Mouse (Mus musculus) thymus, adult 18-20 months (tissue): Measurements from ENCODE around the gene Cbfa2t3.
A peak's percentile ranks its signal among the peaks of the same experiment; 100 is the strongest.

Source experiments
- DNase-seq, 2 experiments: peaks; one replicate each; pipeline ENCODE4 v3.0.0; 2022; ENCODE audit warnings: mixed read lengths in 2 of 2

Gene Cbfa2t3

DNA sequence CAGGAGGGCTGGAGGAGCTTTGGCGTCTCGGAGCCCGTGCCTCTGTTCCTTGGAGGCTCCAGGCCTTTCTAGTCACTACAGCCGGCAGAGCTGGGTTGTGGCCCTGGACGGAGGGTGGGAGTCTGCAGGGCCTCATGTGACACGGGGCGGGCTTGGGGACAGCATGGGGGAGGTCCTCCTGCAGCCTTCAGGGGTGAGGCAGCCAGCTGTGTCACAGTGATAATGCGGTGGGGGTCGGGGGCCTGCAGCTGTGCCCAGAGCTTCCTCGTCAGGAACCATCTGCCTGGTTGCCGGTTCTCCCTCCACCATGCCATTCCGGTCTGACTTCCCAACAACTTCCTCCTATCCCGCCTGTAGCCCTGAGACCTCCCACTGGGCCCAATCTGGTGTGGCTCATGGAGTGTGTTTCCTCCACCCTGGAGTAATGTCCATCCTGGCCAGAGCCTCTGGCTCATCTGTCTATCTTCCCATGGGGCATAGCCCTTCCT lies at the start of gene Cbfa2t3:
Gene Cbfa2t3, minus strand, starts transcription at position 105 of the 488 bp plus-strand sequence.
- DNase-seq, result peak; percentile 71 to 77

DNA sequence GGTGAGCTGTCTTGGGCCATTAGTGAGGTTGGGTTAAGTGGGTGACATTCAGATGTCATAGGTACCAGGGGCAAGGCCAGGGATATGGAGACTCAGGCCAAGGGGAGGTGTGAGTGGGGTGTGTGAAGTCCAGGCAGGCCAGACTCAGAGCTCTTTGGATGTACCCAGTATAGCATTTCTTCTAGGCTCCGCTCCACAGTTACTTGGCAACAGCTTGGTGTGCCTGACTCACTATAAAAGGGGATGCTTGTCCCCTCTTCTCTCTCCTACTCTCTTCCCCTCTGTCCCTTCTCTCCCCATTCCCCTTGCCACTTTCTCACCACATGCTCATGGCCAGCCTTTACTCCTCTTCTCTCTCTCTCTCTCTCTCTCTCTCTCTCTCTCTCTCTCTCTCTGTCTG lies 48.9 kb upstream of the Cbfa2t3 start:
- no peak for DNase-seq

- no peak for DNase-seq
Observed at GRCm38 (mm10) chr8:122746439-122746838, 47.5 kb upstream of the Cbfa2t3 start.

DNA sequence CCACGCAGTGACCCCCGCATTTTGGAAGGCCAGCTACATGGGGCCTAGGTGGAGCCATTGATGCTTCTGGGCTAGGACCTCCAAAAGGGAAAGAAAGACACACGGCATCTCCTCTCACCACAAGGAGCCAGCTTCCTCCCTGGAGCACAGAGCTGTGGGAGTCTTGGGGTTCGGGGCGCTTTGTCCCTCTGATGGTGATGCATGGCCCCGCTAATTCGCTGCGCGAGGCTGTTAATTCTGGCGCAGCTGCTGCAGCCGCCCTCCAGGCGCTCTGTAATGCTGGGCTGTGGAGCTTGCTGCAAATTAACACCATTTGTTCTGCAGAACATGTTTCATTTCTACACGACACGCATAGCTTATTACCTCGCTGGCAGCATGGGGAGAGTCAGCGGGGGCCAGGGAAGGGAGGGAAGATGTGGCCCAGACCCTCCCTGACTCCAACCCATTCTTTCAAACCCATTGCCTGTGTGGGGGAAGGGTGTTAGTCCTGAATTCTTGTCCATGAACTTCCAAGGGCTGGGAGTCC lies 46.9 kb upstream of the Cbfa2t3 start:
- no peak for DNase-seq

DNA sequence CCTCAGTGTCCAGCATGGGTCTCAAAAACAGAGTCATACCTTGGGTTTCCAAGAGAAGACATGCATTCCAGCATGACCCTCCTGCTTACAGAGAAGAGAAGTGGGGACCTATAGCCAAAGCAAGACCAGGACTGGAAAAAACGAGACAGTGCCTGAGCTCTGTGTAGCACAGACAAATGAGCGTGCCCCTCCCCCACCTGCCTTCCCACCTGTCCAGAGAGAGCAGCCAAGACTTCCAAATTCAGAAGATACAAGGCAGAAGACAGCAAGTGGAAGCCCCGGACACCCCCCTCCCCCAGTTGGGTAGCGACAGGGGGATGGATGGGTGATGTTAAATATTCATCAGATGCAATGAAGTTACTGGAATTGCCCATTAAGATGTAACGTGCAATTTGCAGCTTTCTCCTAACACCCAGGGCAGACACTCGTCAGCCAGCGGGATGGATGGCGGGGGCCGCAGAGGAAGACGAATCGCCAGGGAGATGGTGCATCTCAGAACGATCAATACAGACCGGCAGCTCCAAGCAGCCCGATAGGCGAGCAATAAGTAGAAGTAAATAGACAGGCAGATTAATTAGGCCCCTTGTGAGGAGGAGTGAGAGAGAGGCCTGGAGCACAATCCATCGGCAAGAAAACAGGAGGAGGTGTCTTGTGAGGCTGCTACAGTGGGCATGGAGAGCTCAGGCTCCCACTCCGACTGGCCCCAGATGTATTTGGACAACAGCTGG lies 46.3 kb upstream of the Cbfa2t3 start:
- DNase-seq, result no peak

DNA sequence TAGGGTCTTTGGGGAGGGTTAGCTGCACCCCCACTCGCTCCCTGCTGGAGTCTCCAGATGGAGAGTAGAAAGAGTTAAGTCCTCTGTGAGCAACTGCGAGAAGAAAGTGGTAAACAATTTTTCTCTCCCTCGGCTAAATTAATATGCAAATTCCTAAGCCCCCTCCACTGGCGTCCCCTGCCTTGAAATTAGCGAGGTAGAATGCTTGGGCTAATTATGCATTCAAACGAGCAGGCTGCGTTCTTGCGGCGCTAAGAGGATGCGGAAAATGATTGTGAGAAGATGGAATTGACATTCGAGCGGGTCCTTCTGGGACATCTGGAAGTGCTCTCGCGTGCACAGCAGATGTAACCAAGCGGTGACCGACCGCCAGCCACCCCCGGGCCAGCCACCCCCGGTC lies 43.6 kb upstream of the Cbfa2t3 start:
- no peak for DNase-seq

- DNase-seq, result peak; percentile 75 to 82
Observed at GRCm38 (mm10) chr8:122739102-122739725, 40.3 kb upstream of the Cbfa2t3 start.

DNA sequence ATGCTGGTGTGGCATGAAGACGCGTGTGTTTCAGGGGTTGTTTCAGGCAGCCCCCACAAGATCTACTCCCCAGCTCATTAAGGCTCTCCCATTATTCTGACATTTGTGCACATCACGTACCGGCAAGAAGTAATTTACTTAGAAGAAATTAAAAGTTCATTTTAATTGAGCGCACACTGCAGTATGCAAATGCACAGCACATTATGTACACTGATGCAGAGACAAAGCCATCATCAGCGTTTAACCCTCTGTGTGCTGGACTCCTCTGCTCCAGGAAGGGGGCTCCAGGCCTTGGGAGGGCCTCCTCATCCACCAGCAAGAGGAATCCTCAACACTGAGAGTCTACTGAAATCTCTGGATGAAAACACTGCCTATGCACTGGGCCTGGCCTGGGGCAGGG lies 39.0 kb upstream of the Cbfa2t3 start:
- DNase-seq, result no peak

GRCm38 (mm10) chr8:122737071-122737470 lies 38.2 kb upstream of the Cbfa2t3 start:
- DNase-seq, result no peak

DNA sequence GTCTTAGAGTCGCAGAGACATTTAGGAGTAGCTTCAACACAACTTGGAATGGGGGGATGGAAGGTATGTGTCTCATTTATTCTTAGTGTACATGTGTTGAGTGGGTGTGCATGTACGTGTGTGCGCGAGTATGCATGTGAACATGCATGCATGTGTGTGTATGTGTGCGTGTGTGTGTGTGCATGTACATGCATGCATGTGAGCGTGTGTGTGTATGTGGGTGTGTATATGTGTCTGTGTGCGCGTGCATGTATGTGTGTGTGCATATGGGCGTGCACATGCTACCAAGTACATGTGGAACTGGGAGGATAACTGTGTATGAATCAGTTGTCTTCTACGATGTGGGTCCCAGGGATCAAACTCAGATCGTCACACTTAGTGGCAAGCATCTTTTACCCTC lies 37.7 kb upstream of the Cbfa2t3 start:
- DNase-seq, result no peak

DNA sequence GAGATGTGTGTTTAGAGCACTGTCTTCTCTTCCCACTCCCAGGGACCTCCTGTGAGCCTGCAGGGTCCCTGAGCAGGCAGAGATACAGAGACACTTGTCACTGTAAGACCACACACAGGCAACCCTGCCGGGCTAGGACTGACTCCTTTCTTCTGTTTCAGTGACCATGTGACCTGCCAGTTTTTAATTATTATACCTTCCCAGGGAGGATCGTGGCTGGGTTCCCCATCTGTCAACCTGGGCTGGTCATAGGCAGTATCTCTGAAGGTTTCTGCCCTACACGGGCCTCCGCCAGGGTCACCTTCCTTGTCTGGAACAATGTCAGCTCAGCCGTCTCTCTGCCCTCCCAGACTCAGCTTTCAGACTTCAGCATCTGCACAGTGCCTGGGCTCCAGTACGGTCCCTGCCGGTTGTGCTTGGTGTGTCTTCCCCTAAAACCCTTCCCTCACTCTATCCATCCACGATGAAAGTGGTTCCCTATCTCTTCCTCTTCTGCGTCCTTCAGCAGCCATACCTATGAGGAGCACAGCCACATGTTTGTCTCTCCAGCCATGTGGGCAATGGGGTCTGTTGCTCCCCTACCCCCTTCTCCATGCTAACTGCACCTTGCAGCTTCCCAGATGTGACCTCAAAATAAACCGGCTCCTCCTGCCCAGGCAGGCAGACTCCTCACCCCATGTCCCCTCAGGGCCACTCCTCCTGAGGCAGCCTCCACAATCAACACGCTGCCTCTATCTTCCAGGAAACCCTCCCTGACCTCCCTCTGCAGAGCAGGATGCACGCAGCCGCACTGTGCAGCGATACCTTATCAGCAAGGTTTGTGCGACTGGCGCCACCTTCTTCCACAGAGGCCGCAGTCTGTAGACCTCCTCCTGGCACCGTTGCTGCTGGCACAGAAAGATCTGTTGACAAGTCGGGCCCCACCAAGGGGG lies 36.9 kb upstream of the Cbfa2t3 start:
- DNase-seq, result no peak

DNA sequence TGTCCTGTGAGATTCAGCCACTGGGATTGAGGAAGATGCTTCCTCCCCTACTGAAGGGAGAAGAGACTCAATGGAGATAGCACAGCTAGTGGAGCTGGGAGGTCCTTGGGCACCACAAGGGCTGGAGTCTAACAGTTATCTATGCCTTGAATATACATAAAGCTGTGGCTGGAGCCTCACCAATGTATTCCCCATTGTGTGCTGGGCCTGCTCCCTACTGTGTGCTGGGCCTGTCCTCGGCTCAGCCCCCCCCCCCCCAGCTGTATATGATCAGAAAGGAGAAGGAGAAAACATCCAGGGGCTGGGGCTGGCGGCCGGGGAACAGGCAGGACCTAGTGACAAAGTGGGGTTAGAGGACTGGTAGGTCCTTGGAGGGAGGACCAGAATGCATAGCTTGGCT lies 36.2 kb upstream of the Cbfa2t3 start:
- DNase-seq, result no peak

GRCm38 (mm10) chr8:122728630-122729029 lies 29.7 kb upstream of the Cbfa2t3 start:
- no peak for DNase-seq

DNA sequence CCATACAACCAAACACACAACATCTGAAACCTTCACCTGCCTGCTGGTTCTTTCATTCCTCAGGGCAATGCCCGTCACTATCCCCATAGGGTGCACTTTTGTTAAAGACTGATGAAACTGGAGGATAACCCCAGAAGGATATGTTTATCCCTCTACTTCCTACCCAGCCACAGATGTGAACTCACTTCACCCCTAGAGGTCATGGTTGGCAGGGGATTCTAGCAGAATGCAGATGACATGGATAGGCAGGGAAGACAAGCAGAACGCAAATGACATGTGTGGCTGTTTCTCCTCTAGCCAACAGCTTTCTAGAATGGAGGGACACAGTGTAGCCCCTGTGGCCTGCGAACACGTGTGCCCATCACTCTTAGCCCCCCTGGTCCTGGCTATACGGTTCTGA lies 28.5 kb upstream of the Cbfa2t3 start:
- no peak for DNase-seq

- DNase-seq, result no peak
Observed at GRCm38 (mm10) chr8:122726789-122727188, 27.9 kb upstream of the Cbfa2t3 start.

DNA sequence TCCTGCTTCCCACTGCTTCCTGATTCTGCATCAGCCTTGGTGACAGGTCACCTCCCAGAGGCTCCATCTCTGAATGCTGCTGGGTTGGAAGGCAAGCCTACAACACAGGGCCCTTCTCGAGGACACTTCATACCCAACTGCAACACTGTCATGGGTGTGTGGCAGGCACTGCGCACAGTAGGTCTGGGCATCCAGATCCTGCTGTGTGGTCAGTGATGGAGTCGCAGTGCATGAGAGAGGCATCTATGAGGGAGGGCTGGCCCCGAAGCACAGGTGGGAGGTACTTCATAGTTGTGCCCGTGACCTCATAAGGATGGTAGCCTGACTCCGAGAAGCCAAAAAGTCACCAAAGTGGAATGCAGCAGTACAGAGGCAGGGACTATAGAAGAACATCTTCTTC lies 26.3 kb upstream of the Cbfa2t3 start:
- DNase-seq, result no peak

- DNase-seq, result peak; percentile 67 to 76
Observed at GRCm38 (mm10) chr8:122720811-122721640, 22.1 kb upstream of the Cbfa2t3 start.

DNA sequence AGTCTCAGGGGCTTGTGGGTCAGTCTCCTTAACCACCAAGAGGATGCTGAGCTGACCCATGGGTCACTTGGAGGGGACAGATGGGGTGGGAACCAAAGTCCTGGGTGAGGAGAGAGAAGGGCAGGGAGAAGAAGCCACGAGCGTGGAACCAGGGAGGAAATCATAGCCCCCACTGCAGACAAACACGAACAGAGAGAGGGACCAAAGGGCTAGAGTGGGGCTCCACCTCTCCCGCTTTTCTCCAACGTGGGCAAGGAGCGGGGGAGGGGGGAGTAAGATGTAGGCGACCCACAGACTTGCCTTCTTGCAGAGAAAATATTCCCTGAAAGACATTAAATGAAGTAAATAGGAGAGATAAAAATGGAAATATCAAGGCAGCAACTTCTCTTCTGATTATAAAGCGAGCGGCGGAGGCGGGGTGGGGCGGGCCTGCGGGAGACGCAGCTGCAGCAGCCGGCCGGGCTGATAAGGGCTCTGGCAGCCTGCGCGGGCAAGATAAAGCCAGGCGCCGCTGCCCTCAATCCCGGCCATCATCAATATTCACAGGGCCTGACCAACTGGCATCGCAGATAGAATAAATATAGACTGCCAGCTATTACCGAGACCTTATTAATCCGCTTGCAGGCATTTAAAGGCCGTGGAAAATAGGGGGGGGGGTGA lies 21.3 kb upstream of the Cbfa2t3 start:
- peak in 1 of 2 experiments; percentile 39 for DNase-seq

DNA sequence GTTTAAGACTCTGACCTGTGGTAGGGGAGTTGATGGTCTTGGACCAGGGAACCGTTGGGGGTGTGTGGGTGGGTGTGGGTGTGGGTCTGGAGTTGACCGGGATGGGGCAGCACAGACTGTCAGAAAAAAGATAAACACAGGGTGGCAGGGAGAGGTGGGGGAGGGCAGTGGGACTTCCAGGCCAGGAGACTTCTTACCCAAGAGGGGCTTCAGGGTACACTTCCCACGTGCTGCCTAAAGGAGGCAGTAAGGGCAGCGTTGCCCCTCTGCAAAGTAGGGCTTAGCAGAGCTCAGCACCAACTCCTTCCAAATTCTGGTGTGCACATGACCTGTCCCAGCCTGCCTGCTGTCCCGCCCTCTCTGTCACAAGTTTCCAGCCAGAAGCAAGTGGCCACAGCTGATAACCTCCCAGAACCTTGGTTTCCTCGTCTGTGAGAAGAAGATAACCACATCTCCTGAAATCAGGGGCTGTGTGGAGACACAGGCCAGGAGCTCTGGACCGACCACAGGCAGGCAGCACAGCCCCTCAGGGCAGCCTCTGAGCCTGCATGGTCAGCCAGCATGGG lies 20.7 kb upstream of the Cbfa2t3 start:
- DNase-seq, result no peak

DNA sequence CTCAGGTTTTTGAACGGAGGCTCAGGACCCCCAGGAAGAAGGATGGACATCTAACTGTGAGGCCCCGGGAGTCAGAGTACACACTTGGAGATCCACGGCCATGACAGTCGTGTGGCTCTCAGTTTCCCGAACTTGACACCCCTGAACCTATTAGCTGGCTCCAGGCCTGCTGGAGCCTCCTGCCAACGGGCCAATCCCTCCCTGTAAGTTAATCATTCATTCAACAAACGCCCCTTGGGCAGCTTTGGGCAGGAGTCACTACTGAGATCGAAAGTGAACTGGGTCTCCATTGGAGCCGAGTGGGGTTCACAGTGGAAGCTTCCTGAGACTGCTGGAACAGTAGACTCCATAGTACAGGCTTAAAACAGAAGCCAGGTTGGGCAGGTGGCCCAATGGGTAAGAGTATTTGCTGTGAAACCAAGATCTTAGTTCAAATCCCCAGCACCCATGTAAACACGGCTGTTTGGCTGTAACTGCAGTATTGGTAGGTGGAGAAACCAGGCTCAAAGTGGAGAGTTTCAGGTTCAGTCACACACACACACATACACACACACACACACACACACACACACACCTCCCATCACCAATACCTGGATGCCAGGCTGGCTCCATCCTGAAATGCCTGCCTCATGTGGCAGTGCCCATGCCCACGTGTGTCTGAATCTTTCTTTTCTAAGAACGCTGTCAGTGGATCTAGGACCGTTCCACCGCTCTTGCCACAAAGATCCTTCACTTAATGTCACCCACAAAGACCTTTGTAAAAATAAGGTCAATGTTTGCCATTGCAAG lies 20.0 kb upstream of the Cbfa2t3 start:
- no peak for DNase-seq
